Mouse (Mus musculus) spleen, adult 2 months (tissue): ENCODE measurements at regions not wholly inside any gene's neighbourhood (a gene's known extent, or its start where the extent isn't known, plus 50 kb on each side); places are given as distances from the start of the nearest gene placed in this dataset.

Experiments
- CTCF ChIP-seq: fragments of 200-500 bp; IDR thresholded peaks from 2 replicates; pipeline ENCODE4 v1.5.1; 2011; ENCODE audit warnings: mild to moderate bottlenecking, inconsistent platforms; ENCODE audit not compliant: insufficient read depth, insufficient read length, insufficient replicate concordance; ENCODE audit errors: extremely low read depth
- POLR2A ChIP-seq: fragments of 200-500 bp; IDR thresholded peaks from 2 replicates; pipeline ENCODE4 v1.6.1; 2011; ENCODE audit warnings: low read depth, low read length, inconsistent platforms

DNA sequence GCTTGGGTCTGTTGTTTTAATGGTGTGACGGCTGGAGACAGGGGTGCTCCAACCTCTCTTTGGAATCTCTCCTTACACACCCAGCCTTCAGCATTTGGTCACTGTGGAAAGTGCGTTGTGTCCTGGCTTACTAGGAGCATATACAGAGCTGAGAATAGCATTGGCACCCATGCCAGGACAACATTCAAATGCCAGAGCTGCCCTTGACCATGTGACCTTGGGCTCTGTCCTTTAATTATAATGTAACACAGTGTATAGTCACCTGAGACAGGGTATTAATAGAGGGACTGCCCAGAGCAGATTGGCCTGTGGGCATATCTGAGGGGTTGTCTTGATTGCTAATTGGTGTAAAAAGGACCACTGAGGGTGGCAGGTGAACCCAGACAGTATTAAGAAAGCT, 60.7 kb upstream of the Gm11733 start:
- TF ChIP-seq CTCF (no peak), POLR2A (no peak)
